Mouse (Mus musculus): Measurements from ENCODE around the gene Mob1b. TPM values are rescaled to one million over a fixed set of nuclear protein-coding genes. Genes with fewer than 3 reads are reported as not detected.

Mob1b gene
- total and polyA plus RNA-seq, 3 experiments = 12.2 to 14.0 TPM; not detected in 1

DNA sequence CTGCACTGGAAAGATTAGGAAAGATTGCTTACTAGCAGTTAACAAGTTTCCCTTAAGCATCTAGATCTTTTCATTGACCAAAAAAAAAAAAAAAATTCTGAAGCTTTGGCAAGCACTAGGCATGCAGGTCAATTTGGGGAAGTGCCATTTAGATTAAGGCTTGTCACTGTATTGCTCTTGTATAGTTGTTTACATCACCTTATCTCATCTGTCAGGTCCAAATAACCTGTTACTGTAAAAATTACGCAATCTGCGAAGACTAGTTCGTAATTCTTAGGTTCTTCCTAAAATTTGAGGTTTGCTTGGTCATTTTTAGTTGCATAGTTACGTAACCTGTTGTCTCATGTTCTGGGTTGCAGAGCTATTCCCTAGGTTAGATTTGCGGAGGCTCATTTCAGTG is 46.2 kb downstream of the Mob1b start (continued):
- no peak for TF ChIP-seq POLR2AphosphoS5 (IDR thresholded peaks at IDR 0.05; ENCODE audit: borderline replicate concordance, low read depth, low read length)
- TF ChIP-seq MXI1 (IDR thresholded peaks at IDR 0.05; ENCODE audit: low read depth, low read length) = peak; percentile 82
- TF ChIP-seq ZC3H11A (IDR thresholded peaks at IDR 0.05; ENCODE audit: low read depth, low read length) = no peak
- TF ChIP-seq ZKSCAN1 (IDR thresholded peaks at IDR 0.05; ENCODE audit: low read depth, low read length) = no peak; the same call in 1 of the 2 replicates
- no peak for TF ChIP-seq CTCF (IDR thresholded peaks at IDR 0.05 in 2 of 3, conservative IDR thresholded peaks at IDR 0.05 in 1 of 3; ENCODE audit: control insufficient read depth in 1 of 3, insufficient read depth in 1 of 3, low read depth in 2 of 3, low read length in 3 of 3, poor library complexity in 1 of 3, severe bottlenecking in 1 of 3)
- TF ChIP-seq USF2 (IDR thresholded peaks at IDR 0.05; ENCODE audit: borderline replicate concordance in 1 of 2, insufficient read depth in 1 of 2, low read depth in 1 of 2, low read length in 2 of 2) = no peak
- TF ChIP-seq BHLHE40 (IDR thresholded peaks at IDR 0.05; ENCODE audit: borderline replicate concordance, low read depth, low read length) = no peak

DNA sequence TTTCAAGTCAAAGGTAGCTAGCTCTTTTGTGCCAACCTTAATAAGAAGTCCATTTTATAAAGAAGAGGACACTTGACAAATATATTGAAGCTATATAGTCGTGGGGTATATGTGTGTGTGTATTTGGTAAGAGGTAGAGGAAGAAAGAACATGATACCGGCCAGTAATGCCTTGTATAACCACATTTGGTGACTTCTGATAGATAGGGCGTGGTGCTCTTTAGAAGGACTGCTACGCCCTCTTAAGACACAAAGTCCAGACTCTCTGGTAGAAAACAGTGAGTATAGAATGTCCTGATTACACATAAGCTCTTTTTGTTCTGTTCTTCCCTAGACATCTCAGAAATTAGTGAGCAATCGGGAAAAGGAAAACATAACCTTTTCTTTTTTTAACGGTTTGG is 47.5 kb downstream of the Mob1b start:
- Histone ChIP-seq H3K4me1 (ENCODE audit: control insufficient read depth in 1 of 2, insufficient read depth in 2 of 2, low read length in 2 of 2) (peaks cover 9 to 20% of the 10 kb centered on the region in 2 experiments), H3K4me3 (ENCODE audit: control insufficient read depth in 1 of 2, insufficient read depth in 1 of 2, low read depth in 2 of 2, low read length in 2 of 2) (peak overlapping the region in 1 of 2 experiments; percentile 4; a peak in 1 of 4 replicates), H3K27me3 (ENCODE audit: control insufficient read depth in 1 of 2, insufficient read depth in 2 of 2, low read length in 2 of 2) (no peaks in the 10 kb centered on the region), H3K36me3 (ENCODE audit: control insufficient read depth in 1 of 2, insufficient read depth in 2 of 2, low read length in 2 of 2) (peaks cover 4 to 32% of the 10 kb centered on the region in 2 experiments), H3K9me3 (replicated peaks; ENCODE audit: insufficient read depth, low read length) (no peaks in the 10 kb centered on the region), H3K9ac (ENCODE audit: control insufficient read depth, low read depth, low read length, poor library complexity, severe bottlenecking) (peak overlapping the region; percentile 1; the same call in 1 of the 2 replicates), H3K79me2 (ENCODE audit: control insufficient read depth, insufficient read depth, low read length, poor library complexity) (peaks cover 24% of the 10 kb centered on the region), H3K27ac (ENCODE audit: control insufficient read depth, low read depth, low read length) (peak overlapping the region; percentile 73)
- DNase-seq (ENCODE audit: low read depth, low spot score) = peak; percentile 76
- peak; percentile 39; the same call in 1 of the 2 replicates for TF ChIP-seq MXI1 (IDR thresholded peaks at IDR 0.05; ENCODE audit: low read depth, low read length)
- TF ChIP-seq GATA1 (IDR thresholded peaks at IDR 0.05; ENCODE audit: low read depth, low read length) = peak; percentile 60
- TF ChIP-seq POLR2AphosphoS5 (IDR thresholded peaks at IDR 0.05; ENCODE audit: borderline replicate concordance, low read depth, low read length) = no peak
- no peak for TF ChIP-seq MYB (IDR thresholded peaks at IDR 0.05; ENCODE audit: low read depth, low read length)
- TF ChIP-seq RCOR1 (IDR thresholded peaks at IDR 0.05; ENCODE audit: low read depth, low read length) = no peak
- no peak for TF ChIP-seq KAT2A (conservative IDR thresholded peaks at IDR 0.05; ENCODE audit: low read depth, low read length)
- TF ChIP-seq BHLHE40 (IDR thresholded peaks at IDR 0.05; ENCODE audit: borderline replicate concordance, low read depth, low read length) = no peak
- no peak for TF ChIP-seq MAX (IDR thresholded peaks at IDR 0.05; ENCODE audit: low read length)
- peak in 1 of 3 experiments; percentile 29; a peak in 2 of 6 replicates for TF ChIP-seq CTCF (IDR thresholded peaks at IDR 0.05 in 2 of 3, conservative IDR thresholded peaks at IDR 0.05 in 1 of 3; ENCODE audit: control insufficient read depth in 1 of 3, insufficient read depth in 1 of 3, low read depth in 2 of 3, low read length in 3 of 3, poor library complexity in 1 of 3, severe bottlenecking in 1 of 3)
- no peak for TF ChIP-seq UBTF (IDR thresholded peaks at IDR 0.05; ENCODE audit: borderline replicate concordance, insufficient read depth, low read depth, low read length)
- TF ChIP-seq MYC (IDR thresholded peaks at IDR 0.05; ENCODE audit: low read depth, low read length) = no peak
- peak; percentile 14; the same call in 1 of the 2 replicates for TF ChIP-seq TAL1 (IDR thresholded peaks at IDR 0.05; ENCODE audit: low read length)
- TF ChIP-seq NELFE (IDR thresholded peaks at IDR 0.05; ENCODE audit: low read depth, low read length) = no peak
- 0 out of 2 replicates have a peak, but pooled peaks have one; percentile 46 for TF ChIP-seq SIN3A (IDR thresholded peaks at IDR 0.05; ENCODE audit: low read length)
- TF ChIP-seq SMC3 (IDR thresholded peaks at IDR 0.05; ENCODE audit: low read depth, low read length) = no peak
- TF ChIP-seq ZNF384 (IDR thresholded peaks at IDR 0.05; ENCODE audit: low read depth, low read length) = 0 out of 2 replicates have a peak, but pooled peaks have one; percentile 20
- peak; percentile 52; the same call in 1 of the 2 replicates for TF ChIP-seq ETS1 (IDR thresholded peaks at IDR 0.05; ENCODE audit: low read depth, low read length)
- TF ChIP-seq RAD21 (IDR thresholded peaks at IDR 0.05; ENCODE audit: low read depth, low read length) = peak; percentile 28
- TF ChIP-seq MAFK (IDR thresholded peaks at IDR 0.05; ENCODE audit: borderline replicate concordance, low read depth, low read length) = no peak
- no peak for TF ChIP-seq ZMIZ1 (IDR thresholded peaks at IDR 0.05; ENCODE audit: low read depth, low read length)
- peak; percentile 56 to 73 for TF ChIP-seq EP300 (IDR thresholded peaks at IDR 0.05; ENCODE audit: low read depth in 1 of 2, low read length in 2 of 2)
- no peak for TF ChIP-seq USF1 (IDR thresholded peaks at IDR 0.05; ENCODE audit: low read depth, low read length)
- no peak for TF ChIP-seq GABPA (IDR thresholded peaks at IDR 0.05; ENCODE audit: low read depth, low read length)
- 0 out of 2 replicates have a peak, but pooled peaks have one; percentile 37 for TF ChIP-seq TCF12 (IDR thresholded peaks at IDR 0.05; ENCODE audit: low read depth, low read length)
- no peak for TF ChIP-seq JUND (IDR thresholded peaks at IDR 0.05; ENCODE audit: low read depth, low read length)
- no peak for TF ChIP-seq TBP (IDR thresholded peaks at IDR 0.05; ENCODE audit: low read depth, low read length)
- no peak for TF ChIP-seq MAZ (IDR thresholded peaks at IDR 0.05; ENCODE audit: low read depth, low read length)

Data from MEL (cell line).